Mouse (Mus musculus): ENCODE data around the gene Ccr6. TPM values are rescaled to one million over a fixed set of nuclear protein-coding genes. Genes with fewer than 3 reads are reported as not detected.

Gene Ccr6
- total RNA-seq, 1 experiment = 0.18 TPM

- H3K4me1 ChIP-seq (ENCODE audit: control insufficient read depth in 2 of 2, insufficient read depth in 2 of 2, low read length in 2 of 2, poor library complexity in 1 of 2) = 0 out of 4 replicates have a peak, but pooled peaks cover 0 to 2% of the 10 kb centered on the region in 2 experiments
- DNase-seq (ENCODE audit: low read depth, low spot score) = no peak
- H3K9ac ChIP-seq (ENCODE audit: insufficient read depth, low read depth, low read length, poor library complexity, severe bottlenecking) = no peak overlapping the region
- in situ Hi-C loops (cut with MboI; ENCODE audit: low sequenced_read_pairs in 2 of 2, unreplicated experiment in 2 of 2) = no loop called here
- no peaks in the 10 kb centered on the region for H3K9me3 ChIP-seq (ENCODE audit: control insufficient read depth, insufficient read depth, low read depth, low read length)
- no peak overlapping the region for H3K4me3 ChIP-seq (ENCODE audit: insufficient read depth in 1 of 2, low read depth in 1 of 2, low read length in 2 of 2, poor library complexity in 1 of 2, severe bottlenecking in 1 of 2)
- TF ChIP-seq ZNF384 (IDR thresholded peaks at IDR 0.05; ENCODE audit: low read depth, low read length) (no peak), ZC3H11A (IDR thresholded peaks at IDR 0.05; ENCODE audit: borderline replicate concordance, low read depth, low read length) (no peak), MAFK (IDR thresholded peaks at IDR 0.05; ENCODE audit: insufficient read depth, low read depth, low read length) (no peak), CHD2 (IDR thresholded peaks at IDR 0.05; ENCODE audit: low read depth, low read length) (no peak), HCFC1 (IDR thresholded peaks at IDR 0.05; ENCODE audit: borderline replicate concordance, insufficient read depth, low read length) (no peak)
- H3K36me3 ChIP-seq (ENCODE audit: control insufficient read depth, insufficient read depth, low read length, poor library complexity, severe bottlenecking) = no peaks in the 10 kb centered on the region
- H3K27ac ChIP-seq (ENCODE audit: insufficient read depth, low read depth, low read length, poor library complexity, severe bottlenecking) = no peak overlapping the region
Observed at GRCm38 (mm10) chr17:8251704-8252103, 15.9 kb downstream of the Ccr6 start.

- no peaks in the 10 kb centered on the region for H3K9me3 ChIP-seq (ENCODE audit: control insufficient read depth, insufficient read depth, low read depth, low read length)
- no peak overlapping the region for H3K4me3 ChIP-seq (ENCODE audit: insufficient read depth in 1 of 2, low read depth in 1 of 2, low read length in 2 of 2, poor library complexity in 1 of 2, severe bottlenecking in 1 of 2)
- no peak overlapping the region for H3K27ac ChIP-seq (ENCODE audit: insufficient read depth, low read depth, low read length, poor library complexity, severe bottlenecking)
- in situ Hi-C loops (cut with MboI; ENCODE audit: low sequenced_read_pairs in 2 of 2, unreplicated experiment in 2 of 2) = no loop called here
- no peak for TF ChIP-seq HCFC1 (IDR thresholded peaks at IDR 0.05; ENCODE audit: borderline replicate concordance, insufficient read depth, low read length)
- no peak for TF ChIP-seq CHD2 (IDR thresholded peaks at IDR 0.05; ENCODE audit: low read depth, low read length)
- no peak for TF ChIP-seq ZNF384 (IDR thresholded peaks at IDR 0.05; ENCODE audit: low read depth, low read length)
- TF ChIP-seq ZC3H11A (IDR thresholded peaks at IDR 0.05; ENCODE audit: borderline replicate concordance, low read depth, low read length) = no peak
- H3K9ac ChIP-seq (ENCODE audit: insufficient read depth, low read depth, low read length, poor library complexity, severe bottlenecking) = no peak overlapping the region
- 0 out of 4 replicates have a peak, but pooled peaks cover 0 to 2% of the 10 kb centered on the region in 2 experiments for H3K4me1 ChIP-seq (ENCODE audit: control insufficient read depth in 2 of 2, insufficient read depth in 2 of 2, low read length in 2 of 2, poor library complexity in 1 of 2)
- DNase-seq (ENCODE audit: low read depth, low spot score) = no peak
- no peaks in the 10 kb centered on the region for H3K36me3 ChIP-seq (ENCODE audit: control insufficient read depth, insufficient read depth, low read length, poor library complexity, severe bottlenecking)
Observed at GRCm38 (mm10) chr17:8254268-8254667, 18.4 kb downstream of the Ccr6 start.

GRCm38 (mm10) chr17:8254914-8255313, 19.1 kb downstream of the Ccr6 start:
- H3K36me3 ChIP-seq (ENCODE audit: control insufficient read depth, insufficient read depth, low read length, poor library complexity, severe bottlenecking) = no peaks in the 10 kb centered on the region
- no peaks in the 10 kb centered on the region for H3K9me3 ChIP-seq (ENCODE audit: control insufficient read depth, insufficient read depth, low read depth, low read length)
- H3K9ac ChIP-seq (ENCODE audit: insufficient read depth, low read depth, low read length, poor library complexity, severe bottlenecking) = no peak overlapping the region
- 0 out of 4 replicates have a peak, but pooled peaks cover 0 to 2% of the 10 kb centered on the region in 2 experiments for H3K4me1 ChIP-seq (ENCODE audit: control insufficient read depth in 2 of 2, insufficient read depth in 2 of 2, low read length in 2 of 2, poor library complexity in 1 of 2)
- DNase-seq (ENCODE audit: low read depth, low spot score) = no peak
- no peak for TF ChIP-seq CHD2 (IDR thresholded peaks at IDR 0.05; ENCODE audit: low read depth, low read length)
- TF ChIP-seq MAFK (IDR thresholded peaks at IDR 0.05; ENCODE audit: insufficient read depth, low read depth, low read length) = no peak
- TF ChIP-seq ZC3H11A (IDR thresholded peaks at IDR 0.05; ENCODE audit: borderline replicate concordance, low read depth, low read length) = no peak
- TF ChIP-seq HCFC1 (IDR thresholded peaks at IDR 0.05; ENCODE audit: borderline replicate concordance, insufficient read depth, low read length) = no peak
- no peak for TF ChIP-seq ZNF384 (IDR thresholded peaks at IDR 0.05; ENCODE audit: low read depth, low read length)
- H3K4me3 ChIP-seq (ENCODE audit: insufficient read depth in 1 of 2, low read depth in 1 of 2, low read length in 2 of 2, poor library complexity in 1 of 2, severe bottlenecking in 1 of 2) = no peak overlapping the region
- in situ Hi-C loops (cut with MboI; ENCODE audit: low sequenced_read_pairs in 2 of 2, unreplicated experiment in 2 of 2) = no loop called here
- no peak overlapping the region for H3K27ac ChIP-seq (ENCODE audit: insufficient read depth, low read depth, low read length, poor library complexity, severe bottlenecking)

GRCm38 (mm10) chr17:8255583-8255982, 19.7 kb downstream of the Ccr6 start:
- Histone ChIP-seq H3K9me3 (ENCODE audit: control insufficient read depth, insufficient read depth, low read depth, low read length) (no peaks in the 10 kb centered on the region), H3K27ac (ENCODE audit: insufficient read depth, low read depth, low read length, poor library complexity, severe bottlenecking) (no peak overlapping the region), H3K9ac (ENCODE audit: insufficient read depth, low read depth, low read length, poor library complexity, severe bottlenecking) (no peak overlapping the region), H3K4me3 (ENCODE audit: insufficient read depth in 1 of 2, low read depth in 1 of 2, low read length in 2 of 2, poor library complexity in 1 of 2, severe bottlenecking in 1 of 2) (no peak overlapping the region), H3K4me1 (ENCODE audit: control insufficient read depth in 2 of 2, insufficient read depth in 2 of 2, low read length in 2 of 2, poor library complexity in 1 of 2) (0 out of 4 replicates have a peak, but pooled peaks cover 0 to 2% of the 10 kb centered on the region in 2 experiments), H3K36me3 (ENCODE audit: control insufficient read depth, insufficient read depth, low read length, poor library complexity, severe bottlenecking) (no peaks in the 10 kb centered on the region)
- in situ Hi-C loops (cut with MboI; ENCODE audit: low sequenced_read_pairs in 2 of 2, unreplicated experiment in 2 of 2) = no loop called here
- TF ChIP-seq ZNF384 (IDR thresholded peaks at IDR 0.05; ENCODE audit: low read depth, low read length) (no peak), CHD2 (IDR thresholded peaks at IDR 0.05; ENCODE audit: low read depth, low read length) (no peak), ZC3H11A (IDR thresholded peaks at IDR 0.05; ENCODE audit: borderline replicate concordance, low read depth, low read length) (no peak)
- no peak for DNase-seq (ENCODE audit: low read depth, low spot score)

- in situ Hi-C loops (cut with MboI; ENCODE audit: low sequenced_read_pairs in 2 of 2, unreplicated experiment in 2 of 2) = no loop called here
- DNase-seq (ENCODE audit: low read depth, low spot score) = no peak
- H3K9me3 ChIP-seq (ENCODE audit: control insufficient read depth, insufficient read depth, low read depth, low read length) = no peaks in the 10 kb centered on the region
- no peaks in the 10 kb centered on the region for H3K36me3 ChIP-seq (ENCODE audit: control insufficient read depth, insufficient read depth, low read length, poor library complexity, severe bottlenecking)
- H3K4me3 ChIP-seq (ENCODE audit: insufficient read depth in 1 of 2, low read depth in 1 of 2, low read length in 2 of 2, poor library complexity in 1 of 2, severe bottlenecking in 1 of 2) = no peak overlapping the region
- 0 out of 4 replicates have a peak, but pooled peaks cover 0 to 2% of the 10 kb centered on the region in 2 experiments for H3K4me1 ChIP-seq (ENCODE audit: control insufficient read depth in 2 of 2, insufficient read depth in 2 of 2, low read length in 2 of 2, poor library complexity in 1 of 2)
- no peak overlapping the region for H3K27ac ChIP-seq (ENCODE audit: insufficient read depth, low read depth, low read length, poor library complexity, severe bottlenecking)
- H3K9ac ChIP-seq (ENCODE audit: insufficient read depth, low read depth, low read length, poor library complexity, severe bottlenecking) = no peak overlapping the region
- peak; percentile 75 for TF ChIP-seq ZNF384 (IDR thresholded peaks at IDR 0.05; ENCODE audit: low read depth, low read length)
- TF ChIP-seq ZC3H11A (IDR thresholded peaks at IDR 0.05; ENCODE audit: borderline replicate concordance, low read depth, low read length) = no peak
Observed at GRCm38 (mm10) chr17:8256982-8257381, 21.1 kb downstream of the Ccr6 start.
